Mouse (Mus musculus) liver, postnatal 0 days (tissue): ENCODE measurements around the gene Cacul1.

Source experiments
- CTCF ChIP-seq: sonication (generic); IDR thresholded peaks from 2 replicates; pipeline ENCODE4 v1.5.1; 2016; ENCODE audit warnings: antibody characterized with exemption, low read depth
- EP300 ChIP-seq: IDR thresholded peaks from 2 replicates; pipeline ENCODE4 v1.6.1; 2016; ENCODE audit warnings: antibody characterized with exemption, low read depth, mild to moderate bottlenecking

GRCm38 (mm10) chr19:60583201-60583600 lies 2.4 kb upstream of the Cacul1 start:
- no peak for TF ChIP-seq CTCF
- no peak for TF ChIP-seq EP300
